Mouse (Mus musculus): ENCODE measurements around the gene Invs. TPM values are rescaled to one million over a fixed set of nuclear protein-coding genes. Genes with fewer than 3 reads are reported as not detected.

The Invs gene
- total RNA-seq (2021): 10 to 100 TPM; 12.7 to 14.5 TPM

DNA sequence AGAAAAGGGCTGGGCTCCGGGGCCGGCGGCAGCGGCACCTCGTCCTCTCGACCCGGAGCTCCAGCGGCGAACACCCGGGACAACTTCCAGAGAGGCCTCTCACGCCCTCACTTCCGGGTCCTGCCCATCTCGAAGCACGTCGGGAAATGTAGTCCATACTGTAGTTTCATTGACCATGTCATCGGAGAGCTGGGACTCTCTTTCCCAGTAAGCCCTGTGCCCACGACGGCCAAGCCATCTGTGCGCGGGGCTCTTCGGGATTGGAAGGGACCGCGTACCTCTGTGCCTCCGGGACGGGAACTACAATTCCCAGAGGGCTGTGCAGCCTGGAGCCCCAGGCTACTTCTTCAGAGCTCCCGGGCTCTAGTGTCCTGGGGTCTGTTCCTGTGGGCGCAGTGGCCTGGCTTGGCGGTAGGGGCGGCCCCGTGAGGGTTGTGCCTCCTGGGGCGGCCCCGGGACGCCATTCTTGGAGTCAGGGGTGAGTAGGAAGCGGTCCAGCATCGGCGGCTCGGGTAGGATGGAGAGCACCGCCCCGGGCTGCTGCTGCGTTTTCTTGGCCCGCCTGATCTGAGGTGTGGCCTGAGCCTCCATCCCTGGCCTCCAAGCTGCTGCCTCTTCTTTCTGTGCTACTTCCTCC lies at the start of gene Invs, which contains the start of gene Erp44:
TSS of gene Invs (plus strand) at position 263 of the 637 bp plus-strand sequence.
TSS of gene Erp44 (minus strand) at position 61 of the 637 bp plus-strand sequence.
- intact Hi-C loops (cut with DNase I): no loop called here

DNA sequence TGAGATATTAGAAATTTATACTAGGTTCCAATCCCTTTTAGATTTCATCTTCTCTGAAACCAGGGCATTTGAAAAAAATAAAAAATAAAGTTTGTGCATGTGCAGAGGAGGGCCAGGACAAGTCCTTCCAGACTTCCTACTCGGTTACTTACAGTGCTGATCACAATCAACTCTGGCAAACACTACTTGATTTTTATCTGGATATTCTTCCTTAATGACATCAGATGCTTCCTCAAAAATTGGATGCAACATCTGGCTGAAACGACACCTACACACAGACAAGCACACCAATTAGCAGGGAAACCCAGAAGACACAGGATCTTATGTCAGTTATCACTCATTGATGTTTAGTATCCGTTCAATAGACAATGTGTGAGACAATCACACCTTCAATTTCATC lies 42.8 kb upstream of the Invs start:
- DNase-seq (ENCODE audit: low spot score in 2 of 2): no peak
- intact Hi-C loops (cut with DNase I): no loop called here

More for the DNA sequence above, at the start of gene Invs, which contains the start of gene Erp44:
- peak; percentile 95 to 96 for DNase-seq (ENCODE audit: low spot score in 2 of 2)

DNA sequence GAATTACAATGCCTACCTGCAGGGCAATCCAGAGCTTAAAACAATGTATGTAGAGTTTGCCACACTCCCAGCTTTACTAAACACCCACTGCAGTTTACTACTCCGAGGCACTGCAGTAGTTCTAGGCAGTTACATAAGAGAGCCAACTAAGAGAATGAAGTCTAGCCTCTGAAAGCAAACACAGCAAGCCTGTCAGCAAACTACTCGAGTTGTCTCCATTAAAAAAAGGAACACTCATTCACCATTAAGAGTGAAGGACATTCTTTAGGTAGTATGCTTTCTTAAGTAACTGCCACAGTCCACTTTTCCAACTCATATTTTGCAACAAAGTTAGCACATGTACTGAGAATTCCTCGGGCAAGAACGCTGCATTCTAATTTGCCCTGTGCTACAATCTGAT lies 40.5 kb upstream of the Invs start:
- intact Hi-C loops (cut with DNase I): no loop called here
- DNase-seq (ENCODE audit: low spot score in 2 of 2): no peak

DNA sequence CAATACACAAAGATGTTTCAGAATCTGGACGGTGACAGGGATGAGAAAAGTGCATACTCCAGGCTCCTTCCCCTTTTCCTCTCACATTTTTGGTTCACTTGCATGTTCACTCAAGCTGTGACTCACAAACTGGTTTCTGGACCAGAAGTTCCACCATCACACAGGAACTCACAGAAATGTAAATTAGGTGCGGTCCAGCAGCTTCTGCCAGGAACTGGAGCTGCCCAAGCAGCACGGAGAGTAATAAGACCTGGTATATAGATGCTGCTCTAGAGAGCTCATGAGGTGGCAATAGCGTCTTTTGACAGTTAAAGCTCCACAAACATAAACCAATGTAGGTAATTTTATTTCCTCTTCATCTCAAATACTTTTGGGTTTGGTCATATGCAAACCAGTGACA lies 37.1 kb upstream of the Invs start:
- no peak for DNase-seq (ENCODE audit: low spot score in 2 of 2)
- intact Hi-C loops (cut with DNase I): no loop called here

DNA sequence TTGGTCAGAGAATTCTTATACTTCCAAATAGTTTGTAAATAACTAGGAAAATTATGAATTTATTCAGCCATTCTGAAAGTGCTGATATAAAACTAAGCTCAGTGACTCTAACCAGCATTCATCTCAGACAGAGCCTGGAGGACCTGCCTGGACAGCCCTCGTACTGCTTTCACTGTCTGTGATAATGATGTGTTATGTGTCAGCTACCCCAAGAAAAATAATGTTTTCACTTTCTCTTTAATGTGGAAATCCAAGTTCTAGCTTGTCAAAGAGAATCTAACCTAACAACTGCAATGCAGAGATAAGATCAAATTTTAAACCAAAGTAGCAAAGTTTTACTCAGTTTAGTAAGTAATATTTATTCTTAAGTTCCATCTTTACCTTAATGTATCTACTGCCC lies 35.8 kb upstream of the Invs start:
- intact Hi-C loops (cut with DNase I): no loop called here
- DNase-seq (ENCODE audit: low spot score in 2 of 2): no peak

DNA sequence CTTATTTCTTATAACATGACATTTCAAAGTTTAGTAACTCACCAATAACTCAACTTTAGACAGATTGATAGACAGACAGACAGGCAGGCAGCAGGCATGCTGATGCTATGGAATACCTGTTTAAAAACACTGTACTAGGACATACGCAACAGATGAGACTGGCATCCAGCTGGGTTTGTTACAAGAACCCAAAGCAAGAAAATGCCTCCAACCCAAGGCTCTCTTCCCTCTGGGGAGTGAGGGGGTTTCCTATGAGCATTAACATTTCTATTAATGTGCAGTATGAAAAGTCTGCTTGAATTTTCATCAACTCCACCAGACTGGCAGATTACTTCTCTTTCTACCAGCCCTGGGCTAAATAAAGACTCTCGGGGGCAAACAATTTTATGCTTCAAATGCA lies 35.3 kb upstream of the Invs start:
- intact Hi-C loops (cut with DNase I): no loop called here
- no peak for DNase-seq (ENCODE audit: low spot score in 2 of 2)

DNA sequence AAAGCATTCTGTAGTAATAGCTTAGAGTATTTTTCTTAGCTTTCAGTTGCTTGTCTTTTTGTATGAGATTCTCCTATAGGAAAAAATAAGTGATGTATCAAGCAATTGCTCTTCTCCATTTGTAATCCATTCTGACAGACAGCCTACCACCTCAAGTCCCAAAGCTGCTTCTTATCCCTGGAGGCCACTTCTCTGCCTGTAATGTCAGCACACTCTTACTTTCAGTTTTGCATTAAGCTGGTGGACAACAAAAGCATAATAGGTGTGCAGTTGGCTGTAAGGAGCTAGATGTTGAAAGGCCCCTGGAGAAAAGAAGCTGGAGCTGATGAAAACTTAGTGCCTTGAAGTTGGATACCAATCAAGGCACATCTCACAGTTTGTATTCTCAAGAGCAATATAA lies 26.3 kb upstream of the Invs start:
- intact Hi-C loops (cut with DNase I): no loop called here
- DNase-seq (ENCODE audit: low spot score in 2 of 2): no peak

DNA sequence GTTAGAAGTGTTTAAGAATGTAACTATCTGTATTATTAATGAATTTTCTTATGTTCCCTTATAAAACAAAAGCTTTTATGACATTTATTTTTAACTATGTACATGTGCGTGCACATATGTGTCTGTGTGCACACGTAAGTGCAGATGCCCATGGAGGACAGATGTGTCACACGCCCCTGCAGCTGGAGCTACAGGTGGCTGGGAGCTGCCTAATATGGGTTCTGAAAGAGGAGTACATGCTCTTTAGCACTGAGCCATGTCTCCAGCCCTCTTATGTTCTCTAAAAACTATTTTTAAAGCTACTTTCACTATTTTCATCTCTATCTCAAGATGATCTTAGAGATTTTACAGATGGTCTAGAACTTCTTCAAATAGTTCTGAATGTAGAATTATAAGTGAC lies 21.5 kb upstream of the Invs start:
- intact Hi-C loops (cut with DNase I): no loop called here
- DNase-seq (ENCODE audit: low spot score in 2 of 2): no peak

DNA sequence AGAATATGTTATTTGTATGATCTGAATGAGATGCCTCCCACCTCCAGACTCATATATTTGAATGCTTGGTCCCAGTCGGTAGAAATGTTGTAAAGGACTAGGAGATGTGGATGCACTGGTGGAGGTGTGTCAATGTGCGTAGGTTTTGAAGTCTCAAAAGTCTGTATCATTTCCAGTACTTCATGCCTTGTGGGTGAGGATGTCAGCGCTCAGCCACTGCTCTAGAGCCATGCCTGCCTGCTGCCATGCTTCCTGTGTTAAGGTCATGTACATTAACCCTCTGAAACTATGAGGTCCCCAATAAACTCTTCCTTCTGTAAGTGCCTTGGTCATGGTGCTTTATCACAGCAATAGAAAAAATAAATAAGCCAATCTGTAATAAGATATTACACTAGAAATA lies 11.9 kb upstream of the Invs start:
- intact Hi-C loops (cut with DNase I): no loop called here

DNA sequence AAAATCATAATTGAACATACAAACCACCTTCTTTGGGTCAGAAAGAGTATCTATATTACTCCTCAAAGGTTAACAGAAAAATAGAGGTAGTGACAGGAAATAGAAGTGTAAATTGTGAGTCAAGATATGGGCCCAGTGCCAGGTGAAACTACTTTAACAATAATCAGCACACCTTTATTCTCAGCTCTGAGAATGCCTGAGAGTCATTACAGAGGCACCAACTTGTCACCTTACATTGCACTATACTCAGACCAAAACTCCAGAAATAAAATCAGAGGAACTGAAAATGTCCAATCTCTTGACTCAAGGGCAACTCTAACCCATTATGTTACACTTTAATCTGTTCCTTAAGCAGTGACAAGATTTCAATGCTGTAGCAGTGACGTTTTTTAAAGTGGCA lies 11.4 kb upstream of the Invs start:
- DNase-seq (ENCODE audit: low spot score in 2 of 2): no peak
- intact Hi-C loops (cut with DNase I): no loop called here

More for the DNA sequence above, 11.9 kb upstream of the Invs start:
- no peak for DNase-seq (ENCODE audit: low spot score in 2 of 2)

DNA sequence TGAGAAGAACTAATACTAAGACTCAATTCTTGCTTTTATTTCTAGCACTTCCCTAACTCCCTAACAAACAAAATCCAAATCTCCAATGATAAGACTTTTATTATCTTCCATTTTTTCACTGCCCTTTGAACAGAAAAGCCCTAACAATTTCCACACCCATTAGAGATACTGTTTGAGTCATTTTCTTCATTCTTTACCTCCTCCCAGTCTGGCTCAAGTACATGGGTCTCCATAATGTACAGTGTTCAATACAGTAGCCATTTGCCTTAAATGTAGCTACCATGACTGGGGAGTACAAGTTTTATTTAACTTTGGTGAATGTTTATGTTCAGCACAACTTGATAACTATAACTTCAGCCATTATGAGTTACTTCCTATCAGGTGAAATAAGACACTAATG lies 9.0 kb upstream of the Invs start:
- intact Hi-C loops (cut with DNase I): no loop called here
- no peak for DNase-seq (ENCODE audit: low spot score in 2 of 2)

DNA sequence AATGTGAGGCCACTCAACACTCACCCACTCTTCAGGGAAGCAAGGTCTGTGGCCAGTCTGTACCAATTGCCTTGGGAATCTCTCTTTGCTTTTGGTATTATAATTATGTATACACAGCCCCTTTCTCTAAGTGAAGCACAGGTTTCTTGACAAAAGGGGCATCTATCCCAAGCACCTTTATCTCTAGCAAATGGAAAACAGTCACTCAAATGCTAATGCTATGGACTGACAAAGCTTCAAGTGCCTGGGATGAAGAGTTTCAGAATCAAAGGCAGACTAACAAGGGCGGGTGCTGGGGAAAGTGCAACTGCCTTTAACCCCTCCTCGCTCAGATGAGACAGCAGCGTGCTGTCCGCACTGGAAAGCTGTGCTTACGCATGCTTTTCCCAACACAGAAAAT lies 7.7 kb upstream of the Invs start:
- no peak for DNase-seq (ENCODE audit: low spot score in 2 of 2)
- intact Hi-C loops (cut with DNase I): no loop called here

DNA sequence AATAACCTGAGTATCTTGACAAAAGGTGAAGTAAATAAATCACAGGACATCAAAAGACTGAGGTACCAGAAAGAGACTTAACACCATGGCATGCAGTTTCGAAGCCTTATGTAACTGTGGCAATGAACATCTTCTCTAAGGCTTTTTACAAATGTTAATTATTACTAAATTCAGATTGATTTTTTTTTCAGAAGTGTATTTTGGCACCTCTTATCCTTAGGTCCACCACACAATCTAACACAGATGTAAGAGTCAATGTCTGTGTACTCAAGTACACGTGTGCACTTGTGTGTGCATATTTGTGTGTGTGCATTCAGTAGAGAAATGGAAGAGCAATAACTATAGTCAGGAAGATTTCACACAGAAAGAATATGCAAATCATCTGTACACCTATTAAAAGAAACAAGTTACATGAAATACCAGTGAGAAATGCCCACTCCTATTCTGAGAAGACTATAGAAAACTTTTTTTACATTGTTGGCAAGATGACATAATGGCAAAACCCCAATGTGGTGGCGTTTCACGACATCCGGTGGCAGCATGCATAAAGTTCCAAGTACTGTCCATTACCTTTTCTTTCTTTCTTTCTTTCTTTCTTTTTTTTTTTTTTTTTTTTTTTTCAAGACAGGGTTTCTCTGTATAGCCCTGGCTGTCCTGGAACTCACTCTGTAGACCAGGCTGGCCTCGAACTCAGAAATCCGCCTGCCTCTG lies 6.3 kb upstream of the Invs start:
- intact Hi-C loops (cut with DNase I): no loop called here

DNA sequence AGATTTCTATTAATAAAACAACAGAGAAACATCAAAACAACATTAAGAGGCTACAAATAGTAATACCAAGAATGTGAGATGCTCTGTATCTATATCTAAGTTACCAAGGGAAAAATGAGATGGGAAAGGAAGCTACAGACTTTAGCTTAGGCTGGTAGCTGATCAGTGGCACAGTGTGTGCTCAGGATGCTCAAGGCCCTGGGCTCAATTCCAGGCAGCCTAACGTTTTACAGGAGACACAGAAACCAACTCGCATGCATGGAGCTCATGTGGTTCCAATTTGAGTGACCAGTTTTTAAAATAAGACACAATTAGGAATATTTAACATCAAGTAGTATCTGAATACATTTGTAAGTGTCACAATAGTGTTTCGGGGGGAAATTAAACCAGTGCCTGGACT lies 3.8 kb upstream of the Invs start:
- DNase-seq (ENCODE audit: low spot score in 2 of 2): no peak
- intact Hi-C loops (cut with DNase I): no loop called here

More for the DNA sequence above, 6.3 kb upstream of the Invs start:
- DNase-seq (ENCODE audit: low spot score in 2 of 2): no peak

DNA sequence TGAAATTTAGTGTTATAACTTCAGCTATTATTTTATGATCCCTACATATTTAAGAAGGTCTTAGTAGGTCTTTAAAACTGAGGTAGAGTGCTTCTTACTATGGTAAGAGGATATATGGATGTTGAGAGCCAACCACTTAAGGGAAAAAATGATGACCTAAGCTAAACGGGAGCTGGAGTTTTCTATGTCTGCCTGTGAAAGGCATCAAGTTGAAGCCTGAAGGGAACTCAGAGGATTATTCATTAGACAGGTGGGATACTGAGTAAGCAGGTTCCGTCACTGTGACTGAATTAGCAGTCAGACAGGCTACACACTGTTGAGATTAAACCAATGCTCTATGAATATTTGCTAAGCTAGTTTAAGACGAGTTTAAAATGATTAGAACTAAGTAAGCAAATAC lies 2.5 kb upstream of the Invs start:
- DNase-seq (ENCODE audit: low spot score in 2 of 2): no peak
- intact Hi-C loops (cut with DNase I): no loop called here

DNA sequence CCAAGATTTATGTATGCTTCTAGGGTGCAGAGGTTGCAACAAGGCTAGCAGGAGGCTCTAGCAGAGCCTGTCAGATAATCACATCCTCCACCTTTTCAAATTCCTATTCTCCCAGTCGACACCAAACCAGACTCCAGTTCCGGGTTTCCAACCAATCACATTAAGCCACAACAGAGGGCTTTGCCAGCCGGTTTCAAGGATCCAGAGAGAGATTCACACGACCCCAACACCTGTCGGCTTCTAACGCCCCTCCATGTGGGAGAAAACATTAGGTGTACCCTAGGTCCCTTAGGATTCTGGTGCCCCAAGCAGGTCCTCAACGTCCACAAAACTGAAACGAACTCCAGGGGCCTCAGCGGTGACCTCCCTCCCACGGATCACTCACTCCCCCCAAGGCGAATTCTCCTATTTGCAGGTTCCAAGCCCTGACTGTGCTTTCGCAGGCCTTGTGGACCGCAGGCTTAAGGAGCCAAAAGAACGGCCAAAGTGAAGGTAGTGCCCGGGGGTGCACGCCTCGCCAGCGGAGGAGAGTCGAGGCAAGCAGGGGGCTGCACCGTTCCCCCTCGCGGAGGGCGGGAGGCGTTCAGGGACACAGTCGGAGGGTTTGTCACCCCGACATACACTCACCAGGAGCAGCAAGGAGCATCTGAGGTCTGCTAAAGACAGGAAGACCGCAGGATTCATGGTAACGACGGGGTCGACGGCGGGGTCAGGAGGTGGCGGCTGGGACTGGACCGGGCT lies 633 bp upstream of the Invs start:
- DNase-seq (ENCODE audit: low spot score in 2 of 2): peak in 1 of 2 experiments; percentile 15
- intact Hi-C loops (cut with DNase I): no loop called here

DNA sequence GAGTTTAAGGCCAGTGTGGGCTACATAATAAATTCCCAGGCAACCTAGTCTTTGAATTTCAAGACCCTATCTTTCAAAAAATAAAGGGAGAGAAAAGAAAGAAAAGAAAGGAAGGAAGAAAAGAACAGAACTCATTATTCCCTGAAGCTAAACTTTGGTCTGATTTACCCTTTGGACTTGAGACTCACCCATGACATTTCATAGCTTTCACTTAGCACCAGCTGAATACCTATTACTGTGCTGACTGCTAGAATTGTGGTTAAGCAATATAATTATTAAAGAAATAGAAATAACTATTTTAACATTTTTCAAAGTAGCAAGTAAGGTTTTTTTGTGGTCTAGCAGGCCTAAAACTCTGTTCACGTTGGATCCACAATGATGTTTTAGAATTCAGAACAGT lies 1.6 kb downstream of the Invs start:
- no peak for DNase-seq (ENCODE audit: low spot score in 2 of 2)
- intact Hi-C loops (cut with DNase I): no loop called here

DNA sequence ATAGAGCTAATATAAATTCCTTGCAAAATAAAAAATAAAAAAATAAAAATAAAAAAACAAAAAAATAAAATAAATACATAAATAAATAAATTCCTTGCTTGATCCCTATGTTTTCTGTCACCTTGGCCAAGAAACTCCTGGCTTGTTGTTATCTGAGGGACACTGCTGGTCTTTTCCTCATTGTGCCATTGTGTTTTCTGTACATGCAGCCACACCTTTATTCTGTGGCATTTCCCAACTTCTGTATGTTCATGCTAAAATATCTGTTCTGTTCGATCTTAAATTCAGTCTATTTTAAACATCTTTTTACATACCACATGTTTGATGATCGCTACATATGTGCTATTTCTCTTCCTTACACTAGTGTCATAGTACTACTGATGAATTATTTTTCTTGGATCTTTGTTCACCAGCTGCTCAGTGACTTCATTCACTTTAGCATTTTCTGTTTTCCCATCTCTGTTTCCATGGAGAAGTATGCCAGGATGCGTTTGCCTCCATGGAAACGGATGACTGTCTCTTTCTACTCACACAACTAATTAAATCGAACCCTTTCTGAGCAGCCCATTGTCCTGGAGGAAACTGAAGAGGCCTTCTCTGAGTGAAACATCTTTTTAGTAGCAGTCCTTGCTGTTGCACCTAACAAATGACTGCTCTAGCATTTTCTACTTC lies 7.7 kb downstream of the Invs start:
- intact Hi-C loops (cut with DNase I): no loop called here
- DNase-seq (ENCODE audit: low spot score in 2 of 2): no peak

DNA sequence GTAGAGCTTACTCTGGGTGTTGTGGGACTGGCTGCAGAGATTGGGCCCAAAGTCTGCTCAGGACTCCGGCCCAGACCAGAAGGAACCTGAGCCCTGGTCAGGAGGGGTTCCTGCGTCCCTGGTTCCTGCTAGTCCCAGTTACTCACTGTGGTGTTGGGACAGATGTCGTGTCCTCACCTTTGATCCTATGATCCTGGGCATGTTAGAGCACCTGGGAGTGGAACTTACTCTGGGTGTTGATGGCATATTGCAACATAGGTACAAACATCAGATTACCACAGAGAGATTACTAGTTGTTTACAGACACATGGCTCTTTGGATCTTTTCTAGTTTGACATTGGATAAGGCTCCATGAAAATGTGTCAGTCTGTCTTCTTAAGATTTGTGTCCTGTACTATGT lies 35.3 kb downstream of the Invs start:
- no peak for DNase-seq (ENCODE audit: low spot score in 2 of 2)
- intact Hi-C loops (cut with DNase I): loop anchor here (5.0 kb wide), 1 partner anchor 62 kb away; no protein-coding TSS in a partner anchor

DNA sequence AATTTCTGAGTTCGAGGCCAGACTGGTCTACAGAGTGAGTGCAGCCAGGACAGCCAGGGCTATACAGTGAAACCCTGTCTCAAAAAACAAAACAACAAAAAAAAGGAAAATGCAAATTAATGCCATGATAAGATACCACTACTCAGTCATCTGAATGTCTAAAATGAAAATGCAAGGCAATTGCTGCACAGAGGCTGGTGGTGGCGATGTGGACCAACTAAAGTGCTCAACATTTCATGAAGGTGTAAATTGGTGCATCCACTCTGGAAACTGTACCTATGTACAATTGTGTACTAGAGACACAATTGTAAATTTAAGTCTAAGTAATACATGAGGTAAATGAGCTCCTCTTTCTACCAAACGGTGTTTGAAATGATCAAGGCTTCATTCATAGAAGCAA lies 36.5 kb downstream of the Invs start:
- no peak for DNase-seq (ENCODE audit: low spot score in 2 of 2)
- intact Hi-C loops (cut with DNase I): loop anchor here (5.0 kb wide), 1 partner anchor 61 kb away; no protein-coding TSS in a partner anchor
